Mouse (Mus musculus): ENCODE data around the gene Polrmt. TPM values are rescaled to one million over a fixed set of nuclear protein-coding genes. Genes with fewer than 3 reads are reported as not detected.

Polrmt gene
- polyA plus RNA-seq, 1 experiment from 2014 or later: 37.1 TPM

DNA sequence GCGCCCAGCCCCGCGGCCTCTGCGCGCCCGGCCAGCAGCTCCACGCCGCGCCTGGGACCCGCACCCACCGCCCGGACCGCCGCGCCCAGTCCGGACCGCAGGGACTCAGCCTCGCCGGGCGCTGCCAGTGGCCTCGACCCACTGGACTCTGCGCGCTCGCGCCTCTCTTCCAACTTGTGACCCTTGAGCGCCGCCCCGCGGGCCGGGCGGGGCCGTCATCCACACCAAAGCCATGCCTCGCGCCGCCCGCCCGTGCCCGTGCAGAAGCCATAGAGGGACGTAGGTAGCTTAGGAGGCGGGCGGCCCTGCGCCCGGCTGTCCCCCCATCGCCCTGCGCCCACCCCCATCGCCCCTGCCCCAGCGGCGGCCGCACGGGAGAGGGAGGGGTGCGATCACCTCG lies 11.0 kb downstream of the Polrmt start:
- no peak for ATAC-seq (ENCODE audit: low FRiP score)
- Histone ChIP-seq H3K9ac (no peak overlapping the region), H3K27me3 (peaks cover 23% of the 10 kb centered on the region), H3K27ac (no peak overlapping the region), H3K4me2 (0 out of 2 replicates have a peak overlapping the region, but pooled peaks have one; percentile 4), H3K9me3 (peaks cover 32% of the 10 kb centered on the region), H3K4me3 (no peak overlapping the region), H3K4me1 (replicated peaks) (no peaks in the 10 kb centered on the region), H3K36me3 (peaks cover 95% of the 10 kb centered on the region)
- 31% methylated on average over 45 of the region's 52 CpGs for WGBS

DNA sequence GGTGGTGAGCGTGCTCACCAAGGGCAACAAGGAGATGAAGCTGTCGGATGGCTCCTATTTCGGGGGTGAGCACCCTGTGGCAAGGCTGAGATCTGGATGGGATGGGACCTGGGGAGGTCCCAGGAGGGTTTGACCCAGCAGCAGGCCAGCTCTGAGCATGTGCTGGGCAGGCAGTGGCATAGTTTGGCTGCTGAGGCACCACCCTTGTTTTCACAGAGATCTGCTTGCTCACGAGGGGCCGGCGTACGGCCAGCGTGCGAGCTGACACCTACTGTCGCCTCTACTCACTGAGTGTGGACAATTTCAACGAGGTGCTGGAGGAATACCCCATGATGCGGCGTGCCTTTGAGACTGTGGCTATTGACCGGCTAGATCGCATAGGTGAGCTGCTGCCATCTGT lies 12.5 kb downstream of the Polrmt start:
- H3K4me3 ChIP-seq: no peak overlapping the region
- no peak for ATAC-seq (ENCODE audit: low FRiP score)
- no peak overlapping the region for H3K9ac ChIP-seq
- H3K4me2 ChIP-seq: no peak overlapping the region
- H3K27me3 ChIP-seq: peaks cover 23% of the 10 kb centered on the region
- H3K9me3 ChIP-seq: peaks cover 16% of the 10 kb centered on the region
- no peak overlapping the region for H3K27ac ChIP-seq
- no peaks in the 10 kb centered on the region; the same call in 1 of the 2 replicates for H3K4me1 ChIP-seq (replicated peaks)
- H3K36me3 ChIP-seq: peaks cover 80% of the 10 kb centered on the region
- 95% methylated on average over 15 of the region's 15 CpGs for WGBS

DNA sequence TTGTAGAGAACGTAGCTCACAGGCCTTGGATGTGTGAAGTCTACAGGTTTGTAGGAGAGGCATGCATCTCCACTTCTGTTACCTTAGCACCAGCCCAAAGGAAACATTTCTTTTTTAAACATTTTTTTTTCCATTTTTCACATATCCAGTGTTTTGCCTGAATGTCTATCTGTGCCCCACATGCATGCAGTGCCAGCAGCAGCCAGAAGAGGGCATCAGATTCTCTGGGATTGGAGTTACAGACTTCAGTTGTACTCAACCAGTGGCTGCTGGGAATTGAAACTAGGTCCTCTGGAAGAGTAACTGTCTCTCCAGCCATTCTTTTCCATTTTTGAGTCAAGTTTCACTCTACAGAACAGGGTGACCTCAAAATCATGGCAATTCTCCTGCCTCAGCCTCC lies 13.9 kb downstream of the Polrmt start:
- Histone ChIP-seq H3K9ac (no peak overlapping the region), H3K27ac (no peak overlapping the region), H3K9me3 (peaks cover 5% of the 10 kb centered on the region; the same call in 1 of the 2 replicates), H3K4me3 (no peak overlapping the region), H3K27me3 (peaks cover 23% of the 10 kb centered on the region), H3K4me1 (replicated peaks) (no peaks in the 10 kb centered on the region; the same call in 1 of the 2 replicates), H3K36me3 (peaks cover 66% of the 10 kb centered on the region), H3K4me2 (no peak overlapping the region)
- no peak for ATAC-seq (ENCODE audit: low FRiP score)
- WGBS: 92% methylated on average over 1 of the region's 1 CpGs

DNA sequence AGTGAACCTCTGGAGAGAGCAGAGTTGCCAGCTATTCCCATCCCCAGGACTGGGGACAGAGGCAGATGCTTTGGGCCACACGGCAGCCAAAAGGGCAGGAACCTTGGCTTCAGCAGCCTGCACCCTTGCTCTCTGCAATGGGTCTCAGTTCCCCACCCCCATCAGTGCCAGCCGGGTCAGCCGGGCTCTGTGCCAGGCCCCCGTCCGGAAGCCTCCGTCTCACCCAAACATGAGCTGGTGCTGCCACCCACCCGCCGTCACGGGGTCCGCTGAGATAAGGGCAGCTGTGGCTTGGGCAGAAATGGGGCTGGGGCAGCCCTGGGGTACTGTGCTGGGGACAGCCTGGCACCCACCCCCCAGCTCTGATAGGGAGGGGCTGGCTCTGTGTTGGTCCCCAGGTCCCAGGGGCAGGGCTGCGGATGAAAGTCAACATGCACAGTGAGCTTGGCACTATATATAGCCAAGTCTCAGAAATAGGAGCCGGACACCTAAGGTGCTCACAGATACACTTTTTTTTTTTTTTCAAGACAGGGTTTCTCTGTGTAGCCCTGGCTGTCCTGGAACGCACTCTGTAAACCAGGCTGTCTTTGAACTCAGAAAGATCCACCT lies 16.9 kb downstream of the Polrmt start:
- Histone ChIP-seq H3K27ac (no peak overlapping the region), H3K4me1 (replicated peaks) (no peaks in the 10 kb centered on the region; the same call in 1 of the 2 replicates), H3K36me3 (peaks cover 36% of the 10 kb centered on the region), H3K27me3 (0 out of 2 replicates have a peak, but pooled peaks cover under 1% of the 10 kb centered on the region), H3K4me3 (no peak overlapping the region), H3K4me2 (no peak overlapping the region), H3K9me3 (no peaks in the 10 kb centered on the region; the same call in 1 of the 2 replicates), H3K9ac (no peak overlapping the region)
- 76% methylated on average over 13 of the region's 13 CpGs for WGBS
- ATAC-seq (ENCODE audit: low FRiP score): 0 out of 2 replicates have a peak, but pooled peaks have one; percentile 34

DNA sequence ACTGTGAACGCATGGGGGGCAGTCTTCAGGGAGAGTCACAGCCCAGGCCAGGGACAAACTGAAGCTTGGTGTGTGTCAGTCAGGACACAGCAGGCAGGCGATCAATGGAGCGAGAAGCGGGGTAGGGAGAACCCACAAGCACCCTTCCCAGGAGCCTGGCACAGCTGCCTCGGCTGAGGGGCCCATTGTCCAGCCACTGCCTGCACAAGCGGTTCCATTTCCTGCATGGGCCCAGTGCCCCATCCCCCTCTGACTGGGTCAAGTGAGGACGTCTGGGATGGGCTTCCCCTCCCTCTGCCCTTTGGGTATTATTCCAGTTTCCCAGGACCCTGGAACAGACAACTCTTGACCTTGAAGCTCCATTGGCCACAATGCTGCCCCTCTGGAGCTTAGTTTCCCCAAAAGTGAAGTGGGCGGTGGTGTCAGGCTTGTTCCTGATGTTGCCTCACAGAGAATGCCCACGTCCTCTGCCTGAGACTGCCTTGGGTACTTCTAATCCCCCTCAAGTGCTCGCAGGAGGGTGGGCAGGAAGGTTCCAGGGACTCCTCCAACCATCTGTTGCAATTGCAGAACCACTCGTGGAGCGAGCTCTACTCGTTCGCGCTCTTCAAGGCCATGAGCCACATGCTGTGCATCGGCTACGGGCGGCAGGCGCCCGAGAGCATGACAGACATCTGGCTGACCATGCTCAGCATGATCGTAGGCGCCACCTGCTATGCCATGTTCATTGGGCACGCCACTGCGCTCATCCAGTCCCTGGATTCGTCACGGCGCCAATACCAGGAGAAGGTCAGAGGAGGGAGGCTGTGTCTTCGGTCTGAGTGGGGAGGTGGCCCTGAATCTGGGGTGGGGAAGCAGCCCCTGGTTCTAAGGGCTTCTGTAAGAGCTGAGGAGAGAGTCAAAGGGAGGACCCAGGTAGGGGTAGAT lies 17.8 kb downstream of the Polrmt start:
- H3K9ac ChIP-seq: no peak overlapping the region
- H3K4me3 ChIP-seq: no peak overlapping the region
- H3K4me2 ChIP-seq: no peak overlapping the region
- H3K4me1 ChIP-seq (replicated peaks): no peaks in the 10 kb centered on the region; the same call in 1 of the 2 replicates
- H3K27me3 ChIP-seq: no peaks in the 10 kb centered on the region
- H3K27ac ChIP-seq: no peak overlapping the region
- H3K36me3 ChIP-seq: peaks cover 27% of the 10 kb centered on the region
- WGBS: 74% methylated on average over 28 of the region's 28 CpGs
- ATAC-seq (ENCODE audit: low FRiP score): no peak
- no peaks in the 10 kb centered on the region; the same call in 1 of the 2 replicates for H3K9me3 ChIP-seq

DNA sequence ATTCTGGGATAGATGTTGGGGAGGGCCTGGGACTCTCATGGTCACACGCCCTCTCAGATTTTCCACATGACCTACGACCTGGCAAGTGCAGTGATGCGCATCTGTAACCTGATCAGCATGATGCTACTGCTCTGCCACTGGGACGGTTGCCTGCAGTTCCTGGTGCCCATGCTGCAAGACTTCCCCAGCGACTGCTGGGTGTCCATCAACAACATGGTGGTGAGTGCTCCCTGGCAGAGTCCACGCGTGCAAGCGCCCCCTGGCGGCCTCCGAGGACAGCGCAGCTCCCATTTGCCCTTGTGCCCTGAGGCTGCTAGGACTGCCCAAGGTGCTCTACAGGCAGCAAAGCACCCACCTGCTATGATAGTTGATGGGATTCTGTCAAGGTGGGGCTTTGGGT lies 20.3 kb downstream of the Polrmt start:
- ATAC-seq (ENCODE audit: low FRiP score): no peak
- WGBS: 35% methylated on average over 11 of the region's 11 CpGs

DNA sequence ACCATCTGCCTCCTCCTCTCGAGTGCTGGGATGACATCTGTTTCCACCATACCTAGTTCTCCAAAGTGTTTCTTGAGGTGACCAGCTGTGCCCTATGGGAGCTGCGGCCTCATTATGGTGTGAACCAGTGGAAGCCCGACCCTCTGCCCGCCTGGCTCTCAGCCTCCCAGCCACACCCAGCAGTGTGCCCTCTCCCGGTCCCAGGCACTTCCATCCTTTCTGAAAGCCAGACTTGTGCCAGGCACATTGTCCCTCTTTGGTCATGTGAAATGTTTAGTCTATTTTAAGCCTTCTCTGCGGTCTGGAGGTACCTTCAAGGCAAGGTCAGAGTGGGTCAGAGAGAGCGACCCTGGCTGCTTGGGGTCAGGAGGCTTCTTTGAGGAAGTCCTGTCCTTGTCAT lies 22.7 kb downstream of the Polrmt start:
- no peak overlapping the region for H3K4me3 ChIP-seq
- WGBS: 88% methylated on average over 7 of the region's 7 CpGs
- H3K36me3 ChIP-seq: no peaks in the 10 kb centered on the region
- no peak overlapping the region for H3K4me2 ChIP-seq
- peaks cover 7% of the 10 kb centered on the region for H3K4me1 ChIP-seq (replicated peaks)
- no peak overlapping the region for H3K27ac ChIP-seq
- H3K27me3 ChIP-seq: peaks cover 19% of the 10 kb centered on the region
- no peak overlapping the region for H3K9ac ChIP-seq
- no peak for ATAC-seq (ENCODE audit: low FRiP score)
- H3K9me3 ChIP-seq: no peaks in the 10 kb centered on the region; the same call in 1 of the 2 replicates

More for the DNA sequence above, 20.3 kb downstream of the Polrmt start:
- H3K27ac ChIP-seq: no peak overlapping the region
- H3K27me3 ChIP-seq: no peaks in the 10 kb centered on the region
- H3K4me2 ChIP-seq: no peak overlapping the region
- no peak overlapping the region for H3K9ac ChIP-seq
- H3K36me3 ChIP-seq: peaks cover 4% of the 10 kb centered on the region; the same call in 1 of the 2 replicates
- H3K4me3 ChIP-seq: no peak overlapping the region
- no peaks in the 10 kb centered on the region; the same call in 1 of the 2 replicates for H3K9me3 ChIP-seq
- peaks cover 7% of the 10 kb centered on the region for H3K4me1 ChIP-seq (replicated peaks)

DNA sequence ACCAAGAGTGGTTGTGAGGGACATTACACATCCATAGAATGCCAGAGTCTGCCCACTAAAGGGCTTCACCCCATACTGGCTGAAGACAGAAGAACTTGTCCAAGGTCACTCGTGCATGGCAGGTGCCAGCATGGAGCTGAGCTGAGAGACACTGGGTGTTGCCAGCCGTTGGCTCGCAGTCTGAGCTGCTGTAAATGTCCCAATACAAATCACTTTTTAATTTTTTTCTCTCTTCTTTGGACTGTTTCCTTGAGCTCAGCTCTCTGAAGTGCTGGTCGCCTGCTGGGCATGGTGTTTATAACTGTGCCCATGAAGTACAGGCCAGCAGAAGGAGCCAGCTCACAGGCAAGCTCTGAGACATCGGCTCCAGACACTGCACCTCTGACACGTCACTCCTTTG lies 23.3 kb downstream of the Polrmt start:
- ATAC-seq (ENCODE audit: low FRiP score): no peak
- H3K4me1 ChIP-seq (replicated peaks): peaks cover 10% of the 10 kb centered on the region
- H3K27me3 ChIP-seq: peaks cover 25% of the 10 kb centered on the region
- no peaks in the 10 kb centered on the region for H3K36me3 ChIP-seq
- no peaks in the 10 kb centered on the region; the same call in 1 of the 2 replicates for H3K9me3 ChIP-seq
- 66% methylated on average over 6 of the region's 6 CpGs for WGBS
- no peak overlapping the region for H3K27ac ChIP-seq
- no peak overlapping the region for H3K4me3 ChIP-seq
- H3K4me2 ChIP-seq: no peak overlapping the region
- H3K9ac ChIP-seq: no peak overlapping the region

DNA sequence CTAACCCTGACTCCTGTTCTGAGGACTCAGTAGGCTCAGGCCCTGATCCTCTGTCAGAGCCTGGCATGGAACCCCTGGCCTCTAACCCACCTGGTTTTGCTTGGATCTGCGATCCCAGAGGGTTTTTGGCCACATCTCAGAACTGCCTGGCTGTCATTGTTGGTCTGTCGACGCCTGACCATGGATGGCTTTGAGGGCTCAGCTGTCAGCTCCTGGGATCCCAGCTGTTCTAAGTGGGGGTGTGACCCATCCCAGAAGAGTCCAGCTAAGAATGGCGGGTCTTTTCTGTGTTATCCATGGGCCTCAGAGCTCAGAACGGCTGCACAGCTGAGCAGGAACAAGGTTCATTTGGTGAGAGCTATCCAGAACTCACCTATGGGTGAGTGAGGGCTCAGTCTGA lies 25.3 kb downstream of the Polrmt start:
- Histone ChIP-seq H3K27ac (no peak overlapping the region), H3K36me3 (no peaks in the 10 kb centered on the region), H3K4me1 (replicated peaks) (peaks cover 27% of the 10 kb centered on the region), H3K4me2 (no peak overlapping the region), H3K4me3 (no peak overlapping the region), H3K9ac (no peak overlapping the region), H3K27me3 (peaks cover 44% of the 10 kb centered on the region), H3K9me3 (no peaks in the 10 kb centered on the region)
- WGBS: 76% methylated on average over 5 of the region's 5 CpGs
- no peak for ATAC-seq (ENCODE audit: low FRiP score)

DNA sequence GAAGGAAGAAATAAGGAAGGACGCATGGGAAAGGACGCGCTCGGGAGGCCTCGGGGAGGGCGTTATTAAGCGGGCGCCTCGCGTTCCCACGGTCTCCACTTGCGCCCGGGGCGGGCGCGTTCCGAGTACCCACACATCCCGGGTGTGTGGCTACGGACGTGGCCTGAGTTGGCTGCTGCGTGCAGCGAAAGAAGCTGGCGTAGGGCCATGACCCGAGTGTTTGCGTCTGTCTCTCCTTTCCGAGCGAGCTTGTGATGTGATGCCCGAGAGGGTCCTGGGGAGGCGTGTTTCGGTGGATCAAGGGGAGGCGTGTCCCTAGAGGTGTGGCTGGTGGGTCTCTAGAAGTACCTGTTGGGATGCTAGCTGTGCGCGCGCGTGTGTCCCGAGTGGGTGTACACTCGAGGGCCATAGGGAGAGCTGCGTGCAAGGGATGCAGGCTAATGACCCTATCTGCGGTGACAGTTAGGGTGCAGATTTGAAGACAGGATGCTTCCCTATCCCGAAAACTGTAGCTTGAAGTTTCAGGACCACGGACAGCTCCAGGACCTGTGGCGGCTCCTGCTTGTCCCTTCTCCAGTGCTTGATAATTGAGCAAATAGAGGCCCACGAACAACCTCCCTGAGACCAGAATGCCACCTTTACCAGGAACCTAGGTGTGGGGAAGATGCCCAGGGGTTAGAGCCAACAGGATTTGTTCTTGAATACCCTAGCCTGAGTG lies 28.6 kb downstream of the Polrmt start:
- Histone ChIP-seq H3K27ac (no peak overlapping the region), H3K4me2 (peak overlapping the region; percentile 94), H3K36me3 (no peaks in the 10 kb centered on the region), H3K27me3 (peaks cover 61% of the 10 kb centered on the region), H3K9me3 (no peaks in the 10 kb centered on the region), H3K4me3 (peak overlapping the region; percentile 67), H3K9ac (peak overlapping the region; percentile 82), H3K4me1 (replicated peaks) (peaks cover 30% of the 10 kb centered on the region)
- ATAC-seq (ENCODE audit: low FRiP score): no peak
- 5% methylated on average over 43 of the region's 43 CpGs for WGBS

DNA sequence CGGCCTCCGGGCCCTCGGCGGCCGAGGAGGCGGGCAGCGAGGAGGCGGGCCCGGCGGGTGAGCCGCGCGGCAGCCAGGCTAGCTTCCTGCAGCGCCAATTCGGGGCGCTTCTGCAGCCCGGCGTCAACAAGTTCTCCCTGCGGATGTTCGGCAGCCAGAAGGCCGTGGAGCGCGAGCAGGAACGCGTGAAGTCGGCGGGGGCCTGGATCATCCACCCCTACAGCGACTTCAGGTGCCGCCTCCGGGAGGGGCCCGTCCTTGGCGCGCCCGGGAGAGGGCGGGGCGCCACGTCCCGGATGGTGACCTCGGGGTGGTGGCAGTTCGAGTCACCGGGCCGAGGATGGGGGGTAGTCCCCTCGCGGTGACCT lies 29.4 kb downstream of the Polrmt start:
- no peak overlapping the region for H3K27ac ChIP-seq
- H3K27me3 ChIP-seq: peaks cover 61% of the 10 kb centered on the region
- peak overlapping the region; percentile 94 for H3K4me2 ChIP-seq
- H3K36me3 ChIP-seq: peaks cover 2% of the 10 kb centered on the region
- WGBS: under 1% methylated on average over 43 of the region's 44 CpGs
- ATAC-seq (ENCODE audit: low FRiP score): peak; percentile 11
- H3K4me3 ChIP-seq: peak overlapping the region; percentile 67
- no peaks in the 10 kb centered on the region for H3K9me3 ChIP-seq
- H3K9ac ChIP-seq: peak overlapping the region; percentile 82
- H3K4me1 ChIP-seq (replicated peaks): peaks cover 25% of the 10 kb centered on the region

Measured in hindbrain, embryonic 13.5 days (tissue).